Mouse (Mus musculus): ENCODE measurements around the gene Ano6. TPM values are rescaled to one million over a fixed set of nuclear protein-coding genes. Genes with fewer than 3 reads are reported as not detected.
"Not testable (repeated sequence)": the region's sequence is repeated elsewhere in the genome, so short reads cannot be mapped to it uniquely, and the experiment has no call there.

Gene Ano6
- polyA plus RNA-seq, 1 experiment from 2014 or later: 38.9 TPM

DNA sequence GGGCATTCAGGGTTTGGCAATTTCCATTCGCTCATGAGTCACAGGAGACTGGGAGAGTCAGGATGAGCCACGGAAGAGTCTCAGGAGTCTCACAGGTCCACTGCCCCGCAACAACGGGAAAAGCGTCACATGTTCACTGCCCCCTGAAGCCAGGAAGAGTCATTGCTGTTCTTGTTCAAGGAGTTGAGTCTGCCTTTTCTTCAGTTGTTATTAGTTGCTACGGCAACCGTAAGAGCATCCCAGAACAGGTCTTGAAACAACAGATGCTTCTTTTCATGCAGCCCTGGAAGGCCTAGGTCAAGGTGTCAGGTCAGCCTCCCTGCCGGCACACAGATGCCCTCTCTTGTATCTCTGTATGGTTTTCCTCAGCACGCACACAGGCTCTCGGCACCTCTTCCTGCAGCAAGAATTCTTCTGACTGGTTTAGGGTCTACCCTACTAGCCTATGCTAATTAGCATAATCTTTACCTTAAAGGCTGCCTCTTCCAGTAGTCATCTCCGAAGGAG is 36.9 kb downstream of the Ano6 start:
- H3K27ac ChIP-seq (ENCODE audit: low read length): peak overlapping the region; percentile 54
- TF ChIP-seq CTCF (IDR thresholded peaks at IDR 0.05) (peak; percentile 38), EP300 (IDR thresholded peaks at IDR 0.05) (no peak)
- H3K36me3 ChIP-seq (ENCODE audit: insufficient read depth, low read length): no peaks in the 10 kb centered on the region
- DNase-seq (ENCODE audit: low spot score) (peak; percentile 58), ATAC-seq (no peak)
- H3K4me1 ChIP-seq (ENCODE audit: insufficient read depth, low read depth, low read length): peaks cover 25% of the 10 kb centered on the region; the same call in 1 of the 2 replicates
- H3K4me2 ChIP-seq (replicated peaks; ENCODE audit: low read depth, low read length): no peak overlapping the region
- 44% methylated on average over 11 of the region's 11 CpGs for WGBS
- H3K9me3 ChIP-seq (ENCODE audit: low read length): no peaks in the 10 kb centered on the region
- no peak overlapping the region for H3K4me3 ChIP-seq (ENCODE audit: low read depth, low read length)
- H3K27me3 ChIP-seq (replicated peaks; ENCODE audit: insufficient read depth, low read length): no peaks in the 10 kb centered on the region
- H3K9ac ChIP-seq (replicated peaks; ENCODE audit: low read depth): no peak overlapping the region

DNA sequence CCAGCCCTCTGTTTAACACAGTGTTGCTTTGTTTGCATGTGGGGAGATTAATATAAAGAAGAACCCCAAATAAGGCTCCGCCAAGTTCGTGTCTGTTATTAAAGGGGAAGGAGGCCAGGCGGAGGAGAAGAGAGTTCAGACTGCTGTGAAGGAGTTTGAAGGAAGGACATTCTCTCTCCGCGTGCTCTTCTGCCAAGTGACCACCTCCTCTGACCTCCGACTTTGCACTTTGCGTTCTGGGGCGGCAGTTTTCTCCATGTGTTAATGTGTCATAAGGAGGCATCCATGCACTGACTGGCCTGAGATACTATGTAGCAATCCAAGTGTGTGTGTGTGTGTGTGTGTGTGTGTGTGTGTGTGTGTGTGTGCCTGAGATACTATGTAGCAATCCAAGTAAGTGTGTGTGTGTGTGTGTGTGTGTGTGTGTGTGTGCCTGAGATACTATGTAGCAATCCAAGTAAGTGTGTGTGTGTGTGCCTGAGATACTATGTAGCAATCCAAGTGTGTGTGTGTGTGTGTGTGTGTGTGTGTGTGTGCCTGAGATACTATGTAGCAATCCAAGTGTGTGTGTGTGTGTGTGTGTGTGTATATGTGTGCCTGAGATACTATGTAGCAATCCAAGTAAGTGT is 37.5 kb downstream of the Ano6 start:
- Histone ChIP-seq H3K4me1 (ENCODE audit: insufficient read depth, low read depth, low read length) (peaks cover 25% of the 10 kb centered on the region; the same call in 1 of the 2 replicates), H3K27ac (ENCODE audit: low read length) (peak overlapping the region; percentile 54), H3K4me2 (replicated peaks; ENCODE audit: low read depth, low read length) (peak overlapping the region; percentile 14; the same call in 1 of the 2 replicates)
- not testable (repeated sequence) for H3K27me3 ChIP-seq (replicated peaks; ENCODE audit: insufficient read depth, low read length); H3K36me3 ChIP-seq (ENCODE audit: insufficient read depth, low read length); H3K4me3 ChIP-seq (ENCODE audit: low read depth, low read length); H3K9ac ChIP-seq (replicated peaks; ENCODE audit: low read depth); H3K9me3 ChIP-seq (ENCODE audit: low read length)
- DNase-seq (ENCODE audit: low spot score) (peak; percentile 87), ATAC-seq (peak; percentile 72)
- peak; percentile 29; the same call in 1 of the 2 replicates for TF ChIP-seq EP300 (IDR thresholded peaks at IDR 0.05)
- WGBS: 20% methylated on average over 8 of the region's 8 CpGs

DNA sequence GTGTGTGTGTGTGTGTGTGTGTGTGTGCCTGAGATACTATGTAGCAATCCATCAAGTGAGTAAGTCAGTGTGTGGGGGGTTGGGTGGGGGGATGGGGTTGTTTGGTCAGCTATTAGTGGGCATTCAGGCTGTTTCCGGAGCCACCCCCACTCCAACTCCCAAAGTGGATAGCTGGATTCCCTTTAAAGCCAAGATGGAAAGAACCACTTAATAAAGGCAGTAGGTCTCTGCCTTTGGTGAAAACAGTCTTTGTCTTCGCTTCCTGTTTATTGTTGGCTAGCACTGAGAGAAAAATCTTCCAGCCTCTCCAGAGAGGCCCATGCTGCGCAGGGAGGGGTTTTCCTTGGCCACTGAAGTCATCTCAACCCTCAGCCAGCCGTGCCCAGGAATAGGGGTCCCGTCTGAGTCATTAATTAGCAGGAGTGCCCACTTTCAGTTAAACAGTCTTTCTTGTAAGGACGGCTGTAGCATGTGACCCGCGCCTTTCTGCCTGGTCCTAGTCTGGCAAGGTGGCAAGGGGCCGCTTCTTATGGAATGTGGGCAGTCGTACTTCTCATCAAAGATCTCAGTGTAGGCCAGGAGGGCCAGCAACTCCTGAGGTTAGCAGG is 38.1 kb downstream of the Ano6 start:
- no peaks in the 10 kb centered on the region for H3K36me3 ChIP-seq (ENCODE audit: insufficient read depth, low read length)
- peaks cover 25% of the 10 kb centered on the region; the same call in 1 of the 2 replicates for H3K4me1 ChIP-seq (ENCODE audit: insufficient read depth, low read depth, low read length)
- no peak overlapping the region for H3K9ac ChIP-seq (replicated peaks; ENCODE audit: low read depth)
- no peaks in the 10 kb centered on the region for H3K27me3 ChIP-seq (replicated peaks; ENCODE audit: insufficient read depth, low read length)
- H3K4me2 ChIP-seq (replicated peaks; ENCODE audit: low read depth, low read length): peak overlapping the region; percentile 14
- H3K27ac ChIP-seq (ENCODE audit: low read length): peak overlapping the region; percentile 81
- WGBS: 15% methylated on average over 10 of the region's 10 CpGs
- ATAC-seq (peak; percentile 86), DNase-seq (ENCODE audit: low spot score) (peak; percentile 91)
- no peaks in the 10 kb centered on the region for H3K9me3 ChIP-seq (ENCODE audit: low read length)
- H3K4me3 ChIP-seq (ENCODE audit: low read depth, low read length): no peak overlapping the region
- TF ChIP-seq CTCF (IDR thresholded peaks at IDR 0.05) (no peak), EP300 (IDR thresholded peaks at IDR 0.05) (peak; percentile 39; the same call in 1 of the 2 replicates)

DNA sequence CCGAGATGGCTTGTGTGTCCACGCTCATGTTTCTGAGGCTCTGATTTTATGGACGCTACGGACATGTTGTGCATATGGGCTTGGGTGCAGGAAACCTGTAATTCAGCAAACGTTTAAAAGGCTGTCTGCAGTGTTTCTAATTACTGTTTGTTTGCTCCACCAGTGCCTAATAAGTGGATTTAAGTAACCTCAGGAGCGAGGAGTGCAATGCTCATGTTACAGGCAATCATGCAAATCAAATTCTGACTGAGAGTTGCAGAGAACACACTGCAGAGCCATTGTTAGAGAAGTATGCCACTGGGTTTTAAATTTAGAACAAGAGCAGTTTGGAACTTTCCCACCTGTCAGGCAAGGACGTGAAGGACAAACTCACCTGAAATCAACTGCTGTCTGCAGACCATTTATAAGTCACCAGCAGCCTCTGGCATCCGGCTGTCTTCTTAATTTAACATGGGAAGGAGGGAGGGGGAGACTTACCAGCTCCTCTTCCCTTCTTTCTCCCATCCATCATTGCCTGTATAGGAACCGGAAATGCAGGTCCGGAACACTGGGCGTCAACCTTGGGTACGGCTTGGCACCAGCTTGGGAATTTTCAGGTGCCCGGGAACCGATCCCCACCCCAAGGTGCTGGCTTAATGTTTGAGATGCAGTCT is 39.0 kb downstream of the Ano6 start:
- ATAC-seq: no peak
- H3K36me3 ChIP-seq (ENCODE audit: insufficient read depth, low read length): no peaks in the 10 kb centered on the region
- H3K9me3 ChIP-seq (ENCODE audit: low read length): no peaks in the 10 kb centered on the region
- H3K9ac ChIP-seq (replicated peaks; ENCODE audit: low read depth): no peak overlapping the region
- peak; percentile 44 for DNase-seq (ENCODE audit: low spot score)
- peak overlapping the region; percentile 81 for H3K27ac ChIP-seq (ENCODE audit: low read length)
- peaks cover 21% of the 10 kb centered on the region; the same call in 1 of the 2 replicates for H3K4me1 ChIP-seq (ENCODE audit: insufficient read depth, low read depth, low read length)
- no peak overlapping the region for H3K4me3 ChIP-seq (ENCODE audit: low read depth, low read length)
- no peak for TF ChIP-seq EP300 (IDR thresholded peaks at IDR 0.05)
- H3K27me3 ChIP-seq (replicated peaks; ENCODE audit: insufficient read depth, low read length): no peaks in the 10 kb centered on the region
- WGBS: 43% methylated on average over 14 of the region's 14 CpGs
- peak overlapping the region; percentile 25 for H3K4me2 ChIP-seq (replicated peaks; ENCODE audit: low read depth, low read length)

DNA sequence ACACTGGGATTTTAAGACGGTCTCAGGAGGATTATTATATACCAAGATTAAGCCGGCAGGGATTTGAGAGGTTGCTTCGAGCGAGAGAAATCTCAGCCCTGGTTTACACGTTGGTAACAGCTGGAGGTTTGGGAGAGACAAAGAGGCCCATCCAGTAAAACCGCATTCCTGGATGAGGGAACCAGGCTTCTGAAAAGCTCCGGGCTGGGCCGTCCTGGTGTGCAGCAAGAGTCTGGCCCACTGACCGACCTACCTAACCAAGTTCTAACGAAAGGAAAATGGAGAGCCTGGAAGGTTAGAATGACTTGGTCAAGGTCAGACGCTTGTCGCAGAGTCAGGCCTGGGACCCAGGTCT is 39.5 kb downstream of the Ano6 start:
- H3K9ac ChIP-seq (replicated peaks; ENCODE audit: low read depth): no peak overlapping the region

DNA sequence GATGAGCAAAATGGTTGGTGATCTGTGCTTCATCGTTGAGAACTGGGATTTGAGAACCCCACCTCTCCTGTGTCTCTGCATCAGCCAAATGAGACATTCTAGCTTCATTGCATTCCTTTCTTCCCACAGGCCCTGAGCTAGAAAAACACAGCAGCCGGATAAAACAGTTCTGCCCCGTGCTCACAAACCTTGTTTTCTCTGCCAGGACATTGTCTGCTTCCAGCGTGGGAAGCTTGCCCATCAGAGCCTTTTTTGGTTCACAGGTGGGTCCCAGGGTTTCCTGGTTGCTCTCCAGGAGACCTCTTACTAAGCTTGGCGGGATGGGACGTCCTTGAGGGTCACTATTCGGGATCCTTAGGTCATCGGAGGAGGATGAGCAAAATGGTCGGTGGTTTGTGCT is 42.6 kb downstream of the Ano6 start:
- Histone ChIP-seq H3K4me2 (replicated peaks; ENCODE audit: low read depth, low read length) (no peak overlapping the region), H3K36me3 (ENCODE audit: insufficient read depth, low read length) (no peaks in the 10 kb centered on the region), H3K4me1 (ENCODE audit: insufficient read depth, low read depth, low read length) (peaks cover 29% of the 10 kb centered on the region; the same call in 1 of the 2 replicates), H3K4me3 (ENCODE audit: low read depth, low read length) (no peak overlapping the region), H3K9me3 (ENCODE audit: low read length) (no peaks in the 10 kb centered on the region), H3K9ac (replicated peaks; ENCODE audit: low read depth) (no peak overlapping the region), H3K27ac (ENCODE audit: low read length) (no peak overlapping the region), H3K27me3 (replicated peaks; ENCODE audit: insufficient read depth, low read length) (no peaks in the 10 kb centered on the region)
- ATAC-seq: no peak
- no peak for TF ChIP-seq EP300 (IDR thresholded peaks at IDR 0.05)
- TF ChIP-seq CTCF (IDR thresholded peaks at IDR 0.05): no peak
- DNase-seq (ENCODE audit: low spot score): no peak
- WGBS: 83% methylated on average over 9 of the region's 9 CpGs

More for the DNA sequence above, 39.5 kb downstream of the Ano6 start:
- Histone ChIP-seq H3K27ac (ENCODE audit: low read length) (peak overlapping the region; percentile 81), H3K9me3 (ENCODE audit: low read length) (no peaks in the 10 kb centered on the region), H3K4me1 (ENCODE audit: insufficient read depth, low read depth, low read length) (peaks cover 21% of the 10 kb centered on the region; the same call in 1 of the 2 replicates), H3K27me3 (replicated peaks; ENCODE audit: insufficient read depth, low read length) (no peaks in the 10 kb centered on the region), H3K36me3 (ENCODE audit: insufficient read depth, low read length) (no peaks in the 10 kb centered on the region), H3K4me2 (replicated peaks; ENCODE audit: low read depth, low read length) (peak overlapping the region; percentile 25; the same call in 1 of the 2 replicates), H3K4me3 (ENCODE audit: low read depth, low read length) (no peak overlapping the region)
- DNase-seq (ENCODE audit: low spot score) (peak; percentile 54), ATAC-seq (0 out of 2 replicates have a peak, but pooled peaks have one; percentile 14)
- TF ChIP-seq EP300 (IDR thresholded peaks at IDR 0.05) (no peak), CTCF (IDR thresholded peaks at IDR 0.05) (no peak)
- WGBS: 54% methylated on average over 12 of the region's 12 CpGs
